Mouse (Mus musculus) gastrocnemius, postnatal 14 days (tissue): ENCODE measurements around the gene Ssh2. TPM values are rescaled to one million over a fixed set of nuclear protein-coding genes. Genes with fewer than 3 reads are reported as not detected.
"Not testable (repeated sequence)": the region's sequence is repeated elsewhere in the genome, so short reads cannot be mapped to it uniquely, and the experiment has no call there.

Experiments
- DNase-seq: peaks from one replicate; pipeline ENCODE4 v3.0.0; 2021; ENCODE audit warnings: mixed read lengths
- intact Hi-C: fragments of 180-260 bp; cut with DNase I; formaldehyde crosslinking; loops from one replicate; pipeline ENCODE4 v1.15.1; 2025; ENCODE audit warnings: low total_unique reads
- total RNA-seq, 2 experiments: library from RNA; stranded (reverse); gene quantifications; 2 replicates each; pipeline ENCODE4 v1.2.3; 2021

Ssh2 gene
- total RNA-seq, 2 experiments from 2014 or later: 38.4 to 42.4 TPM

- DNase-seq: peak; percentile 34
- intact Hi-C loops: no loop called here
These were observed 156.3 kb downstream of the Ssh2 start for GRCm38 (mm10) chr11:77372196-77372904.

- intact Hi-C loops: no loop called here
- DNase-seq: no peak
These were observed 162.5 kb downstream of the Ssh2 start for GRCm38 (mm10) chr11:77378622-77379021.

- intact Hi-C loops: no loop called here
- DNase-seq: no peak
These were observed 165.1 kb downstream of the Ssh2 start for GRCm38 (mm10) chr11:77381174-77381573.

DNA sequence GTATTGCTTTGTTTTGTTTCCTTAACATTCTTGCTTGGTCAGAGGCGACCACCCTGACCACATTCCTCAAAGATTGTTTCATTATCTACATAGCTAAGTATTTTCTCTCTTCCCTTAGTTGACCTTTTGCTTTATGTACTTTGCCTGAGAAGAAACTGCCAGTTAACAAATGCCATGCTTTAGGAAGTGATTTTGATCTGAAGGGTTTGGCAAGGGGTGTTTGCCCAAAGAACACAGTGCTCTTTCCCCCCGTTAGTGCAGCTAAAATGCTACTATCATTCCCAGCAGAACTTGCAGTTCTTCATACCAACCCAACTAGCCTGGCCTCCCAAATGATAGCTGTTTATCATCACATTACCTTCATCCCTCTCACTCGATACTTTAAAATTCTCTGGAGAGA, 168.1 kb downstream of the Ssh2 start:
- intact Hi-C loops: no loop called here

GRCm38 (mm10) chr11:77385706-77386690, 169.9 kb downstream of the Ssh2 start:
- DNase-seq: peak; percentile 26
- intact Hi-C loops: no loop called here

More for the DNA sequence above, 168.1 kb downstream of the Ssh2 start:
- no peak for DNase-seq

GRCm38 (mm10) chr11:77388197-77388596, 172.1 kb downstream of the Ssh2 start:
- intact Hi-C loops, DNase-seq: not testable (repeated sequence)

DNA sequence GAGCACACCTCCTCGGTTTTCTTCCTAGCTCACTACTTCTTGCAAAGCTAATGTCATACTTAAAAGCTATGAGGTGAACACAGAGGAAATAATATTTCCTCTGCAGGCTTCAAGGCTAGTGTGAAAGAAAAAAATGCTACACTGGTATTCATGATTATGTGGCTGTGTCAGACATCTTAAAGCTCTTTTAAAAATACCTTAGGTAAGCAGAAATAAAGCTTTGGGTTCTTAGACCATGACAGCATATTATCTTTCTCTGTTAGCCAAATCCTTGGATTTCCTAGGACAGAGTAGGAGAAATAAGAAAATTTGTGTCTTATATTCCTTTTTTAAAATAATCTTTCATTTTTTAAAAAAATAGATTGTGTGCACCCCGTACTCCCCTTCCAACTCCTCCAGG, 179.5 kb downstream of the Ssh2 start:
- intact Hi-C loops: no loop called here
- DNase-seq: no peak

GRCm38 (mm10) chr11:77402508-77402907, 186.4 kb downstream of the Ssh2 start:
- DNase-seq: no peak
- intact Hi-C loops: no loop called here

DNA sequence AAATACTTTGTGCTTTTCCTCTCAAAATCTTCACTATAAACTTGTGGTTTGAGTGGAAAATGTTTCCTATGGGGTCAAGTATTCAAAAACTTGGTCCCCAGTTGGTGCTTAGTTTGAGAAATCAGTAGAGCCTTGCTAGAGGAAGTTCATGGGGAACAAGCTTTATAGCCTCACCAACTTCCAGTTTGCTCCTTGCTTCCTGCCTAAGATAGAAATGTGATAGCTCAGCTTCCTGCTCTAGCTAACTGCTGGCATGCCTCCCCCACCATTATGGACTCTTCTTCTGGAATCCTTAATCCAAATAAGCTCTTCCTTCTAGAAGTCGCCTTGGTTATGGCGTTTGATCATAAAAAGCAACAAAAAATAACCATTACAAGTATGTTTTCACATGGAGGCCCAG, 190.2 kb downstream of the Ssh2 start:
- intact Hi-C loops: no loop called here
- no peak for DNase-seq

GRCm38 (mm10) chr11:77409879-77410278, 193.8 kb downstream of the Ssh2 start:
- intact Hi-C loops: no loop called here
- peak; percentile 39 for DNase-seq

- intact Hi-C loops: no loop called here
- no peak for DNase-seq
These were observed 195.2 kb downstream of the Ssh2 start for GRCm38 (mm10) chr11:77411284-77411683.

GRCm38 (mm10) chr11:77414141-77414839, 198.2 kb downstream of the Ssh2 start:
- intact Hi-C loops: no loop called here
- no peak for DNase-seq

- peak; percentile 51 for DNase-seq
- intact Hi-C loops: no loop called here
These were observed 200.3 kb downstream of the Ssh2 start for GRCm38 (mm10) chr11:77416212-77417000.

GRCm38 (mm10) chr11:77418021-77418420, 201.9 kb downstream of the Ssh2 start:
- no peak for DNase-seq
- intact Hi-C loops: no loop called here

GRCm38 (mm10) chr11:77423175-77423859, 207.2 kb downstream of the Ssh2 start:
- intact Hi-C loops: no loop called here
- DNase-seq: no peak

DNA sequence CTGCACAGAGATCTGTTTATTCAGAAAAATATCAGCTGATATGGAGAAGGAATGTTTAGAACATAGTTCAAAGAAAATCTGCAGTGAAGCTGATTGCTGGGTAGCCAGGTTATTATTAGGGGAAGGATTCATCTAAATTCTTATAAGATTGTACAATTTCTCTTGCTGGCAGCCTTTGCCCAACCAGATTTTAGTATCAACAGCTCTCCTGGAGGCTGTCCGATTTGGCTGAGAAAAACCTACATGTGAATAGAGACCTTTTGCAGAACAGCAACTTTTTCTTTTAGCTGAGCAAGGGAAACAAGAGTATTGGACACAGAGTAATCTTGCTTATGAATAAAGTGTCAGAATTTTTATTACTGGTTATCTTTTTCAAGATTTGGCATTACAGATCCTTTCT, 212.4 kb downstream of the Ssh2 start:
- DNase-seq: no peak
- intact Hi-C loops: no loop called here

- DNase-seq: no peak
These were observed 220.9 kb downstream of the Ssh2 start for GRCm38 (mm10) chr11:77437026-77437425.

GRCm38 (mm10) chr11:77440081-77440480, 224.0 kb downstream of the Ssh2 start:
- DNase-seq: no peak
- intact Hi-C loops: no loop called here

More at GRCm38 (mm10) chr11:77437026-77437425, 220.9 kb downstream of the Ssh2 start:
- intact Hi-C loops: no loop called here

GRCm38 (mm10) chr11:77441020-77441419, 224.9 kb downstream of the Ssh2 start:
- no peak for DNase-seq
- intact Hi-C loops: no loop called here
